Mouse (Mus musculus): Measurements from ENCODE around the gene Cnga3. TPM values are rescaled to one million over a fixed set of nuclear protein-coding genes. Genes with fewer than 3 reads are reported as not detected.

The Cnga3 gene
- polyA plus RNA-seq, 1 experiment, result 1.6 TPM

DNA sequence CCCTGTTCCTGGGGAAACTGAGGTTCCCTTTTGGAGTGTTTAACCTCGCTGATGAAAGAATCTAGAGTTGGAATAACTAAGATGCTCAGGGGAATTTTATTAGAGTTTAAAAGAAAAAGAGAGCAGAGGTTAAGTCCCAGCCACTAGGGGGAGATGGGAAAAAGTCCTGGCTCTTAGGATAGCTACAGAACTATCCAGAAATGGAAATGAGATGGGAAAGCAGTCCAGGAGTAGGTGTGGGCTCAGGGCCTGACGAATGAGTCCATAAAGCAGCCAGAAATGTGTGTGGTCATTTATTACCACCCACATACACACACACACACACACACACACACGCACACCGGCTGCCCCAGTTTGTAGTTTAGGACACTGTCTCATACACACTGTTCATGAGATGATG, 19.6 kb upstream of the Cnga3 start:
- no peak overlapping the region for H3K27ac ChIP-seq (ENCODE audit: insufficient read depth, low read length)
- no peak overlapping the region for H3K4me3 ChIP-seq (ENCODE audit: low read depth, low read length)
- no peaks in the 10 kb centered on the region; the same call in 1 of the 2 replicates for H3K27me3 ChIP-seq (ENCODE audit: control insufficient read depth, insufficient read depth, low read length, poor library complexity, severe bottlenecking)
- no peak for TF ChIP-seq CTCF (IDR thresholded peaks at IDR 0.05; ENCODE audit: low read depth, low read length)
- TF ChIP-seq POLR2A (IDR thresholded peaks at IDR 0.05; ENCODE audit: insufficient read depth, low read length), result no peak
- TF ChIP-seq EP300 (IDR thresholded peaks at IDR 0.05; ENCODE audit: insufficient read depth, low read depth, low read length), result no peak
- no peaks in the 10 kb centered on the region for H3K4me1 ChIP-seq (ENCODE audit: control insufficient read depth, insufficient read depth, low read length)
- no peak overlapping the region for H3K9ac ChIP-seq (ENCODE audit: low read depth, poor library complexity, severe bottlenecking)
- no peaks in the 10 kb centered on the region for H3K9me3 ChIP-seq (replicated peaks; ENCODE audit: control insufficient read depth, insufficient read depth, low read length, poor library complexity, severe bottlenecking)
- H3K36me3 ChIP-seq (ENCODE audit: control insufficient read depth, insufficient read depth, low read length, poor library complexity, severe bottlenecking), result no peaks in the 10 kb centered on the region

DNA sequence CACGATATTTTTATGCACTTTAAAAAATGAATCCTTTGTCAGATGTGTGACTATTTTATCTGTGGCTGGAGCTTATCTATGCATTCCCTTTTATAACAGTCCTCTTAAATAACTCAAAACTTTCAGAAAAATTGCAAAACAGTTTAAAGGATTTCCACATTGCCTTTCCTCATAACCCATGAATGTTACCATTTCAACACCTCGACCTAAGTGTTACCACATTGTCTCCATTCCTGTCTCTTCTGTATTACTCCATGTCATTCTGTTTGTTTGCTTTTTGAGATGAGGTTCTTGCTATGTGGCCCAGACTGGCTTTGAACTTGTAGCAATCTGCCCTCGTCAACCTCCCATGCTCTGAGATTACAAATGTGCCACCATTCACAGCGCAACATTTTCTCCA, 12.8 kb upstream of the Cnga3 start:
- no peak overlapping the region for H3K4me3 ChIP-seq (ENCODE audit: low read depth, low read length)
- H3K27me3 ChIP-seq (ENCODE audit: control insufficient read depth, insufficient read depth, low read length, poor library complexity, severe bottlenecking), result no peaks in the 10 kb centered on the region; the same call in 1 of the 2 replicates
- TF ChIP-seq EP300 (IDR thresholded peaks at IDR 0.05; ENCODE audit: insufficient read depth, low read depth, low read length), result no peak
- no peak for TF ChIP-seq CTCF (IDR thresholded peaks at IDR 0.05; ENCODE audit: low read depth, low read length)
- no peak for TF ChIP-seq POLR2A (IDR thresholded peaks at IDR 0.05; ENCODE audit: insufficient read depth, low read length)
- no peak overlapping the region for H3K27ac ChIP-seq (ENCODE audit: insufficient read depth, low read length)
- H3K4me1 ChIP-seq (ENCODE audit: control insufficient read depth, insufficient read depth, low read length), result no peaks in the 10 kb centered on the region
- H3K9me3 ChIP-seq (replicated peaks; ENCODE audit: control insufficient read depth, insufficient read depth, low read length, poor library complexity, severe bottlenecking), result peaks cover 9% of the 10 kb centered on the region
- no peaks in the 10 kb centered on the region for H3K36me3 ChIP-seq (ENCODE audit: control insufficient read depth, insufficient read depth, low read length, poor library complexity, severe bottlenecking)
- no peak overlapping the region for H3K9ac ChIP-seq (ENCODE audit: low read depth, poor library complexity, severe bottlenecking)

DNA sequence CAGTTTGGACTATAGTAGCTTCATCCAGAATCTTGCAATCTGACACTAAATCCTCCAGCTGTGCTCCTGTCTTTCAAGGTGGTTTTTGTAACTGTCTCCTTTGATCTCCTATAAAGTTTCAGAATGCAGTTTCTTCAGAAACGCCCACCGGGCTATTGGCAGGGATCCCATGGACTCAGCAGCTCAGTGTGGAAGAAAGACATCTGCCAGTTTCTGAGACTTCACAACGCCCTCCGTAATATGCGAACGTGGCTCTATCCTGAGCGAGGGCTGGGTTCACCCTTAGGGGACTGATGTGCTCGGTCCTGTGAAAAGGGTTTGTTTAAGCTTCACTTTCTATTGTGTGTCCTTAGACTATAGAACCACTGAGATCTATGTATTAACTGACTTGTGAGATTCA, 6.5 kb upstream of the Cnga3 start:
- H3K9me3 ChIP-seq (replicated peaks; ENCODE audit: control insufficient read depth, insufficient read depth, low read length, poor library complexity, severe bottlenecking), result peaks cover 32% of the 10 kb centered on the region
- no peaks in the 10 kb centered on the region for H3K27me3 ChIP-seq (ENCODE audit: control insufficient read depth, insufficient read depth, low read length, poor library complexity, severe bottlenecking)
- H3K36me3 ChIP-seq (ENCODE audit: control insufficient read depth, insufficient read depth, low read length, poor library complexity, severe bottlenecking), result no peaks in the 10 kb centered on the region
- H3K9ac ChIP-seq (ENCODE audit: low read depth, poor library complexity, severe bottlenecking), result no peak overlapping the region
- H3K27ac ChIP-seq (ENCODE audit: insufficient read depth, low read length), result no peak overlapping the region
- H3K4me3 ChIP-seq (ENCODE audit: low read depth, low read length), result no peak overlapping the region
- H3K4me1 ChIP-seq (ENCODE audit: control insufficient read depth, insufficient read depth, low read length), result no peaks in the 10 kb centered on the region
- TF ChIP-seq EP300 (IDR thresholded peaks at IDR 0.05; ENCODE audit: insufficient read depth, low read depth, low read length), result no peak
- no peak for TF ChIP-seq POLR2A (IDR thresholded peaks at IDR 0.05; ENCODE audit: insufficient read depth, low read length)
- no peak for TF ChIP-seq CTCF (IDR thresholded peaks at IDR 0.05; ENCODE audit: low read depth, low read length)

DNA sequence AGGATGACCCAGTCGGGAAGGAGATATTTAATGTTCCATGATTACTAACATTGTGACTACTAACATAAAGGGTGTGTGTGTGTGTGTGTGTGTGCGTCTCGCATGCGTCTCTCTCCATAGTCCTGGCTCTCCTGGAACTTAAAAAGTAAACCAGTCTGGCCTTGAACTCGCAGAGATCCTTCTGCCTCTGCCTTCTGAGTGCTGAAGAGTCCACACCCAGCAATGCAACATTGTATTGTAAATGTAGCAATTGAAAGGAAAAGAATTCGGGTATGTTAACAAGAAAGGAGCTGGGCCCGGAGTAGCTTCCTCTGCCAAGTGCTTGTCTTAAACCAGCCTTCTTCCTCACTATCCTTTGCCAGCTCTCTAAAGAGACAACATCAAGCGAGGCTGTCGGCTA, 1.9 kb upstream of the Cnga3 start:
- Histone ChIP-seq H3K9me3 (replicated peaks; ENCODE audit: control insufficient read depth, insufficient read depth, low read length, poor library complexity, severe bottlenecking) (peaks cover 21% of the 10 kb centered on the region), H3K4me1 (ENCODE audit: control insufficient read depth, insufficient read depth, low read length) (no peaks in the 10 kb centered on the region), H3K27me3 (ENCODE audit: control insufficient read depth, insufficient read depth, low read length, poor library complexity, severe bottlenecking) (no peaks in the 10 kb centered on the region), H3K36me3 (ENCODE audit: control insufficient read depth, insufficient read depth, low read length, poor library complexity, severe bottlenecking) (no peaks in the 10 kb centered on the region), H3K4me3 (ENCODE audit: low read depth, low read length) (no peak overlapping the region), H3K9ac (ENCODE audit: low read depth, poor library complexity, severe bottlenecking) (no peak overlapping the region), H3K27ac (ENCODE audit: insufficient read depth, low read length) (no peak overlapping the region)
- no peak for TF ChIP-seq CTCF (IDR thresholded peaks at IDR 0.05; ENCODE audit: low read depth, low read length)
- TF ChIP-seq EP300 (IDR thresholded peaks at IDR 0.05; ENCODE audit: insufficient read depth, low read depth, low read length), result peak; percentile 54; the same call in 1 of the 2 replicates
- TF ChIP-seq POLR2A (IDR thresholded peaks at IDR 0.05; ENCODE audit: insufficient read depth, low read length), result no peak

DNA sequence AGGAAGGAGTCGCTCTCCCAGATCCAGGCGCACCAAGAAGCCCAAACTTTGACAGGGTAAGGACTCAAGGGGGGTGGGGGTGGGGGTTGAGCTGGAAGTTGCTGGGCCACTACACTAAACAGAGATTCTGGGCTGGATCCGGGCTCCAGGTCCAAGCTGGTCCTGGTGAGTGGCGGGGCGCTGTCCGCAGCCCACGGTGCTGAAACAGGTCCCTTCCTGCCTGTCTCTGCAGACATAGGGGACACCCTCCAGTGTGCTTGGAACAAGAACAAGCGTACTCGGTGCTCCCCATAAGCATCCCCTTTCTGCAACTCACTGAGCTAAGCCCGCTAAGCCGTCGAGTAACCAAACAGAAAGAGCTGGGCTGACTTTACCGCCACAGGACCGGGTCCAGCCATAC, 4.2 kb downstream of the Cnga3 start:
- no peak overlapping the region for H3K4me3 ChIP-seq (ENCODE audit: low read depth, low read length)
- no peaks in the 10 kb centered on the region for H3K36me3 ChIP-seq (ENCODE audit: control insufficient read depth, insufficient read depth, low read length, poor library complexity, severe bottlenecking)
- H3K27ac ChIP-seq (ENCODE audit: insufficient read depth, low read length), result no peak overlapping the region
- TF ChIP-seq EP300 (IDR thresholded peaks at IDR 0.05; ENCODE audit: insufficient read depth, low read depth, low read length) (no peak), CTCF (IDR thresholded peaks at IDR 0.05; ENCODE audit: low read depth, low read length) (no peak), POLR2A (IDR thresholded peaks at IDR 0.05; ENCODE audit: insufficient read depth, low read length) (no peak)
- no peaks in the 10 kb centered on the region for H3K4me1 ChIP-seq (ENCODE audit: control insufficient read depth, insufficient read depth, low read length)
- no peak overlapping the region for H3K9ac ChIP-seq (ENCODE audit: low read depth, poor library complexity, severe bottlenecking)
- H3K9me3 ChIP-seq (replicated peaks; ENCODE audit: control insufficient read depth, insufficient read depth, low read length, poor library complexity, severe bottlenecking), result no peaks in the 10 kb centered on the region
- no peaks in the 10 kb centered on the region for H3K27me3 ChIP-seq (ENCODE audit: control insufficient read depth, insufficient read depth, low read length, poor library complexity, severe bottlenecking)

DNA sequence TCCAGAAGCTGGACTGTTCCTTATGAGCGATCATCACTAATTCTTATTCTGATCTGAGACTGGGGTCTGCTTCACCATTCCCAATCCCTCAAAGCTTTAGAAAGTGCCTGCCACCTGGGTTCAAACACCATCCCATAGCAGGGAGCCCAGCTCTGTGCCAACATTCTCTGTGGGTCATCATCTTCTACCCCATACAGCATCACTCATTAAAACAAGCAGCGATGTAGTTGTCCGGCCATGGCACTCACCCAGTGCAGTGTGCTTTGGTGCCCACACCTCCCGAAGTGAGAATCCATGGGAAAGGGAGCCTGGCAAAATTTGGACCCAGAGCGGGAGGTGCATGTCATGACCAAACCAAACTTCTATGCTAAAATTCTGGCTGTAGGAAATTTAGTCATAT, 5.4 kb downstream of the Cnga3 start:
- Histone ChIP-seq H3K4me1 (ENCODE audit: control insufficient read depth, insufficient read depth, low read length) (no peaks in the 10 kb centered on the region), H3K27ac (ENCODE audit: insufficient read depth, low read length) (no peak overlapping the region), H3K36me3 (ENCODE audit: control insufficient read depth, insufficient read depth, low read length, poor library complexity, severe bottlenecking) (no peaks in the 10 kb centered on the region), H3K27me3 (ENCODE audit: control insufficient read depth, insufficient read depth, low read length, poor library complexity, severe bottlenecking) (no peaks in the 10 kb centered on the region), H3K4me3 (ENCODE audit: low read depth, low read length) (no peak overlapping the region), H3K9ac (ENCODE audit: low read depth, poor library complexity, severe bottlenecking) (no peak overlapping the region), H3K9me3 (replicated peaks; ENCODE audit: control insufficient read depth, insufficient read depth, low read length, poor library complexity, severe bottlenecking) (no peaks in the 10 kb centered on the region)
- TF ChIP-seq CTCF (IDR thresholded peaks at IDR 0.05; ENCODE audit: low read depth, low read length) (no peak), EP300 (IDR thresholded peaks at IDR 0.05; ENCODE audit: insufficient read depth, low read depth, low read length) (no peak)

Measured in ES-Bruce4 (cell line).